Mouse (Mus musculus) MEL (cell line): ENCODE data around the gene C2cd2.

Experiments
- BHLHE40 ChIP-seq: IDR thresholded peaks from 2 replicates; pipeline ENCODE4 v1.6.1; 2012; ENCODE audit warnings: low read depth, mild to moderate bottlenecking, inconsistent platforms, low read length, improper control_type of control experiment, borderline replicate concordance
- CTCF ChIP-seq, 3 experiments: IDR thresholded peaks in 2 of 3; conservative IDR thresholded peaks in 1 of 3; 2 replicates each; pipeline ENCODE4 v1.5.1; 2011 to 2012; ENCODE audit warnings: low read length in 3 of 3, low read depth in 2 of 3, mild to moderate bottlenecking in 2 of 3, improper control_type of control experiment in 1 of 3, inconsistent platforms in 1 of 3, mixed read lengths in 1 of 3, moderate library complexity in 1 of 3; ENCODE audit not compliant: control insufficient read depth in 1 of 3, insufficient read depth in 1 of 3, poor library complexity in 1 of 3, severe bottlenecking in 1 of 3
- MAX ChIP-seq: IDR thresholded peaks from 2 replicates; pipeline ENCODE4 v1.6.1; 2011; ENCODE audit warnings: low read length, improper control_type of control experiment
- POLR2A ChIP-seq, 2 experiments: IDR thresholded peaks; 2 replicates each; pipeline ENCODE4 v1.6.1; 2011 to 2012; ENCODE audit warnings: low read length in 2 of 2, mild to moderate bottlenecking in 2 of 2, control low read depth in 1 of 2, improper control_type of control experiment in 1 of 2, low read depth in 1 of 2, moderate library complexity in 1 of 2; ENCODE audit not compliant: control insufficient read depth in 1 of 2, insufficient read depth in 1 of 2, poor library complexity in 1 of 2
- SMC3 ChIP-seq: IDR thresholded peaks from 2 replicates; pipeline ENCODE4 v1.6.1; 2011; ENCODE audit warnings: low read depth, low read length, improper control_type of control experiment
- USF1 ChIP-seq: IDR thresholded peaks from 2 replicates; pipeline ENCODE4 v1.6.1; 2014; ENCODE audit warnings: low read depth, mild to moderate bottlenecking, inconsistent platforms, low read length, improper control_type of control experiment, moderate library complexity

GRCm38 (mm10) chr16:97848832-97849231, 113.6 kb downstream of the C2cd2 start:
- no peak for TF ChIP-seq POLR2A (IDR thresholded peaks at IDR 0.05; ENCODE audit: control insufficient read depth in 1 of 2, insufficient read depth in 1 of 2, low read depth in 1 of 2, low read length in 2 of 2, poor library complexity in 1 of 2)
- TF ChIP-seq MAX = no peak
- TF ChIP-seq CTCF (IDR thresholded peaks at IDR 0.05 in 2 of 3, conservative IDR thresholded peaks at IDR 0.05 in 1 of 3; ENCODE audit: control insufficient read depth in 1 of 3, insufficient read depth in 1 of 3, low read depth in 2 of 3, low read length in 3 of 3, poor library complexity in 1 of 3, severe bottlenecking in 1 of 3) = no peak
- TF ChIP-seq BHLHE40 = no peak
- TF ChIP-seq USF1 = no peak
- TF ChIP-seq SMC3 = no peak
